Mouse (Mus musculus): Measurements from ENCODE around the gene Olfr854.

Gene Olfr854

GRCm38 (mm10) chr9:19567282-19567681 is at the start of gene Olfr854:
Olfr854 (minus strand) TSS chr9:19567382.
- in situ Hi-C loops (cut with MboI, MseI) = no loop called here

GRCm38 (mm10) chr9:19582317-19582716 is 15.1 kb upstream of the Olfr854 start, which contains the start of gene Olfr855:
Olfr855 (plus strand) TSS chr9:19582617.
- in situ Hi-C loops (cut with MboI, MseI) = no loop called here

GRCm38 (mm10) chr9:19540976-19541375 is 26.2 kb downstream of the Olfr854 start, which contains the start of gene Olfr853:
Olfr853 (minus strand) TSS chr9:19541076.
- in situ Hi-C loops (cut with MboI, MseI) = no loop called here
